Mouse (Mus musculus) lung, embryonic 16.5 days (tissue): ENCODE measurements around the gene Babam2. TPM values are rescaled to one million over a fixed set of nuclear protein-coding genes. Genes with fewer than 3 reads are reported as not detected.

ENCODE experiments used
- ATAC-seq: fragments of 200-750 bp; cut with Nextera tagmentation; 2 replicates; pipeline ENCODE4 v1.8.0; 2017; ENCODE audit warnings: low read depth, mild to moderate bottlenecking, moderate library complexity
- H3K27ac ChIP-seq: fragments of 300-500 bp; sonication (generic); 2 replicates; pipeline ENCODE4 v1.5.1; 2014; ENCODE audit warnings: mild to moderate bottlenecking, control low read depth, low read length
- H3K27me3 ChIP-seq: fragments of 300-500 bp; sonication (generic); 2 replicates; pipeline ENCODE4 v1.6.1; 2014; ENCODE audit warnings: low read depth, low read length, mixed read lengths; ENCODE audit not compliant: control insufficient read depth, insufficient read depth
- H3K36me3 ChIP-seq: fragments of 300-500 bp; sonication (generic); 2 replicates; pipeline ENCODE4 v1.6.1; 2014; ENCODE audit warnings: low read length; ENCODE audit not compliant: control insufficient read depth, insufficient read depth
- H3K4me1 ChIP-seq: fragments of 300-500 bp; sonication (generic); replicated peaks from 2 replicates; pipeline ENCODE4 v1.6.1; 2014; ENCODE audit warnings: low read length, mixed read lengths; ENCODE audit not compliant: control insufficient read depth, insufficient read depth
- H3K4me2 ChIP-seq: fragments of 300-500 bp; sonication (generic); 2 replicates; pipeline ENCODE4 v1.6.1; 2014; ENCODE audit warnings: low read depth, low read length, control low read depth
- H3K4me3 ChIP-seq: fragments of 300-500 bp; sonication (generic); 2 replicates; pipeline ENCODE4 v1.5.1; 2014; ENCODE audit warnings: mild to moderate bottlenecking, low read length, control low read depth
- H3K9ac ChIP-seq: fragments of 300-500 bp; sonication (generic); 2 replicates; pipeline ENCODE4 v1.6.1; 2014; ENCODE audit warnings: low read length, control low read depth
- H3K9me3 ChIP-seq: fragments of 300-500 bp; sonication (generic); 2 replicates; pipeline ENCODE4 v1.6.1; 2016; ENCODE audit warnings: low read length; ENCODE audit not compliant: control insufficient read depth
- WGBS: fragments of 180-500 bp; shearing (Covaris S2); extraction: QIAGEN DNeasy Blood & Tissue Kit; methylation state at CpG from one replicate; pipeline ENCODE4 v1.1.7; 2014; 5-methylcytosine and 5-hydroxymethylcytosine counted together
- polyA plus RNA-seq: library from polyadenylated mRNA; unstranded; fragments of >200 nt; fragmentation: Nextera tagmentation; extraction: Ambion mirVana; gene quantifications from 2 replicates; pipeline ENCODE4 v1.2.1, GENCODE M21; 2015

Gene Babam2
- polyA plus RNA-seq, 1 experiment from 2014 or later: 51.9 TPM

GRCm38 (mm10) chr5:31732644-31733338, 35.3 kb downstream of the Babam2 start:
- Histone ChIP-seq H3K9ac (no peak overlapping the region), H3K4me1 (0 out of 2 replicates have a peak, but pooled peaks cover 2% of the 10 kb centered on the region), H3K36me3 (no peaks in the 10 kb centered on the region), H3K27ac (no peak overlapping the region), H3K9me3 (no peaks in the 10 kb centered on the region), H3K4me2 (no peak overlapping the region), H3K4me3 (no peak overlapping the region), H3K27me3 (no peaks in the 10 kb centered on the region)
- WGBS: 11% methylated on average over 3 of the region's 3 CpGs
- ATAC-seq: no peak

- no peak overlapping the region for H3K9ac ChIP-seq
Measured at GRCm38 (mm10) chr5:31741931-31742330, 44.4 kb downstream of the Babam2 start.

GRCm38 (mm10) chr5:31742521-31743031, 45.1 kb downstream of the Babam2 start:
- no peaks in the 10 kb centered on the region for H3K36me3 ChIP-seq
- no peaks in the 10 kb centered on the region for H3K4me1 ChIP-seq
- H3K9me3 ChIP-seq: no peaks in the 10 kb centered on the region
- H3K9ac ChIP-seq: no peak overlapping the region
- no peak overlapping the region for H3K4me2 ChIP-seq
- WGBS: 50% methylated on average over 4 of the region's 4 CpGs
- no peak for ATAC-seq
- H3K27ac ChIP-seq: no peak overlapping the region
- H3K4me3 ChIP-seq: no peak overlapping the region
- H3K27me3 ChIP-seq: no peaks in the 10 kb centered on the region

More at GRCm38 (mm10) chr5:31741931-31742330, 44.4 kb downstream of the Babam2 start:
- ATAC-seq: no peak
- H3K27me3 ChIP-seq: no peaks in the 10 kb centered on the region
- no peaks in the 10 kb centered on the region for H3K4me1 ChIP-seq
- H3K27ac ChIP-seq: no peak overlapping the region
- H3K4me3 ChIP-seq: no peak overlapping the region
- H3K36me3 ChIP-seq: no peaks in the 10 kb centered on the region
- H3K9me3 ChIP-seq: no peaks in the 10 kb centered on the region
- WGBS: 89% methylated on average over 1 of the region's 1 CpGs
- no peak overlapping the region for H3K4me2 ChIP-seq

- Histone ChIP-seq H3K27ac (no peak overlapping the region), H3K9me3 (no peaks in the 10 kb centered on the region), H3K9ac (no peak overlapping the region), H3K4me2 (no peak overlapping the region), H3K27me3 (no peaks in the 10 kb centered on the region), H3K4me1 (no peaks in the 10 kb centered on the region), H3K4me3 (no peak overlapping the region), H3K36me3 (no peaks in the 10 kb centered on the region)
- no peak for ATAC-seq
Measured at GRCm38 (mm10) chr5:31749401-31749800, 51.9 kb downstream of the Babam2 start.

GRCm38 (mm10) chr5:31750231-31750925, 52.9 kb downstream of the Babam2 start:
- WGBS: 70% methylated on average over 9 of the region's 9 CpGs
- no peaks in the 10 kb centered on the region for H3K4me1 ChIP-seq
- ATAC-seq: no peak
- no peaks in the 10 kb centered on the region for H3K9me3 ChIP-seq
- H3K36me3 ChIP-seq: no peaks in the 10 kb centered on the region
- H3K9ac ChIP-seq: no peak overlapping the region
- H3K27me3 ChIP-seq: no peaks in the 10 kb centered on the region
- H3K4me2 ChIP-seq: no peak overlapping the region
- H3K27ac ChIP-seq: no peak overlapping the region
- no peak overlapping the region for H3K4me3 ChIP-seq

- Histone ChIP-seq H3K4me1 (no peaks in the 10 kb centered on the region), H3K9me3 (no peaks in the 10 kb centered on the region), H3K9ac (no peak overlapping the region), H3K4me2 (no peak overlapping the region), H3K27ac (no peak overlapping the region), H3K4me3 (no peak overlapping the region), H3K36me3 (no peaks in the 10 kb centered on the region), H3K27me3 (no peaks in the 10 kb centered on the region)
- ATAC-seq: no peak
- WGBS: 76% methylated on average over 4 of the region's 4 CpGs
Measured at GRCm38 (mm10) chr5:31750955-31751354, 53.5 kb downstream of the Babam2 start.

GRCm38 (mm10) chr5:31754634-31755033, 57.1 kb downstream of the Babam2 start:
- Histone ChIP-seq H3K27me3 (no peaks in the 10 kb centered on the region), H3K9ac (no peak overlapping the region), H3K9me3 (no peaks in the 10 kb centered on the region), H3K36me3 (no peaks in the 10 kb centered on the region), H3K4me3 (no peak overlapping the region), H3K27ac (no peak overlapping the region), H3K4me2 (no peak overlapping the region), H3K4me1 (no peaks in the 10 kb centered on the region)
- no peak for ATAC-seq
- WGBS: 96% methylated on average over 1 of the region's 1 CpGs

GRCm38 (mm10) chr5:31755255-31755654, 57.8 kb downstream of the Babam2 start:
- Histone ChIP-seq H3K27ac (no peak overlapping the region), H3K27me3 (no peaks in the 10 kb centered on the region), H3K9me3 (no peaks in the 10 kb centered on the region), H3K4me1 (no peaks in the 10 kb centered on the region), H3K4me2 (no peak overlapping the region), H3K9ac (no peak overlapping the region), H3K4me3 (no peak overlapping the region), H3K36me3 (no peaks in the 10 kb centered on the region)
- WGBS: 63% methylated on average over 3 of the region's 3 CpGs
- ATAC-seq: no peak; the same call in 1 of the 2 replicates

GRCm38 (mm10) chr5:31758310-31759091, 61.0 kb downstream of the Babam2 start:
- Histone ChIP-seq H3K27ac (no peak overlapping the region), H3K27me3 (no peaks in the 10 kb centered on the region), H3K9me3 (no peaks in the 10 kb centered on the region), H3K4me3 (no peak overlapping the region), H3K4me1 (no peaks in the 10 kb centered on the region), H3K4me2 (no peak overlapping the region), H3K36me3 (no peaks in the 10 kb centered on the region), H3K9ac (no peak overlapping the region)
- 81% methylated on average over 9 of the region's 9 CpGs for whole genome bisulfite sequencing
- ATAC-seq: no peak
